Mouse (Mus musculus) lung, postnatal 25 days (tissue): ENCODE results near the gene Myl9.

Experiments used
- DNase-seq: peaks from one replicate; pipeline ENCODE4 v3.0.0; 2022; ENCODE audit warnings: low spot score

Gene Myl9

DNA sequence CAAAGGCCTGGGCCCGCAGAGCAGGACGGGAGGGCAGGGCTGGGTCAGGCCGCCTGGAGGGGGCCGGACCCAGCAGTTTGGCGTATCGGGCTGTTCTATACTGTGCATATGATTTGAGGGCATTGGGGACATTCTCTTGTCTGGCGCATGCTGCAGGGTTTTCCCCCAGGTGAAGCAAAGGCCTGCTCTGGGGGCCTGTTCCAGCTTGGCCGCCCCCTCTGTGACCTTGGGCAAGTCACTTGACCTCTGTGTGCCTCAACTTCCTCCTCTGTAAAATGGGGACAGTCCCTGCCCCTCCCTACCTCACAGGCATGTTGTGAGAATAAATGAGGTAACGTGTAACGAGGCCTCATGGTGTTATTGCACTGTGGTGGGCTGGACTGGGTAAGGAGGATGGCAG is 11.2 kb upstream of the Myl9 start:
- no peak for DNase-seq

DNA sequence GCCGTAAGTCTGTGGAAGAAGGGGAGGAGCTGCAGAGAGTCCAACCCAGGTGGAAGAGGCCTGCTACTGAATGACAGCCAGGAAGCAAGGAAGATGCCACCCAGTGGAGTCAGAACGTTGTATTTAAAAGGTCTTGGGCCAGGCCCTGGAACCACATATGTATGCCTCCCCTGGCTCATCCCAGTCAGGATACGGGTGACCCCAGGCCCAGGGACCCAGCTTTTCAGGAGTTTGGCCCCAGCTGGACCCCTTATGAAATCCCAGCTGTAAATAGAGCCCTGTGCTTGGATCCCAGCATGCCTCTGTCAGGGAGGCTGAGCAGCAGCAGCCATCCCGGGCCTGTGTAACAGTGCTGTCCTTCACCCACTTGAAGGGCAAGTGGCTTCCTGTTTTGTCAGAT is 10.5 kb upstream of the Myl9 start:
- DNase-seq, result no peak

DNA sequence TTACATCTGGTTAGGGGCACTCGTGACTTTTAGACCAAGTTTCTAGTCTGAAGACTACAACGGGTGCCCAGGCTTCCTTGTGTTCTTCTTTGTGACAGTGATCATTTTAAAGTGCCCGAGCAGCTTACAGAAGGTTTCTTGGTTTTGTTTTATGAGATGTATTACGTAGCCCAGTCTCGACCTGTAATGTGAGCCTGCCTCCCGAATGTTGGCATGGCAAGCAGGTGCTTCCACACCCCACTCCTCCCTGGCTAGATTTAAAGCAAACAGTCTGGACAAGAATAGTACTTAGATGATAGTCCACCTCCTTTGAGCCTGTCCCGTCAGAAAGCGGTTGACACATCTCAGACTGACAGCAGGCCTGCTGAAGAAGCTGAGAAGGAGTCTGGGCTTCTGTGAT is 9.6 kb upstream of the Myl9 start:
- no peak for DNase-seq

DNA sequence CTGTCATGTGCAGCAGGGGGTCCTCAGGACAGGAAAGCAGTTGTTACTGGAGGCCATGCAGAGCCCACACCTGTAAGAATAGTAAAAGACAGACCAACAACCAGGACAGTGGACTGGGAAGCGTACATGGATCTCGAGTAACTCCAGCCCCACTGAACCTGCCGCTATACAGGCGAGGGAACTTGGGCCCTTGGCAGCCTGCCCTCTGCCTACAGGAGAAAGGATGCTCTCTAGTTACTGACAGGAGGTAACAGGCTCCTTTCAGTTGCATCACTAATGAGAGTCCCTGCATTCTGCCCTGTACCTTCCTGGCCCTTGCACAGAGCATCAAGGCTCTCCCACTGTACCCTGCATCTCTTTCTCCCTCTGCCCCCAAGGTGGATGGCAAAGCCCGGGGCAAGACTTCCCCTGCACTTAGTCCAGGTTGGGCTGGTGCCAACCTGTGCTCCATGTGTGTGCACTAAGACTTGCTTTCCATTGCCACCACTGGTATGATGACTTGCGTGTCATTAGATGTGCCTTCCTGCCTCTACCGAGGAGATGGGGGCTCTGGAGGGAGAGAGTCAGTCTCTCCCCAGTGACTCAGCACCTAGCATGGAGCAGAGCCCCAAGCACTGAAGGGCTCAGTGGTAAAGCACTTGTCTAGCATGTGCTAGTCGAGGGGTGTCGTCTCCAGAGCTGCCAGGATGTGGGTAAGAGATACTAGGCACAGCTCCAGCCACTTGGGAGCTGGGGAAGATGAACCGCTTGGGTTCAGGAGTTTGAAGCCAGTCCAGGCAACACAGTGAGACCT is 8.8 kb upstream of the Myl9 start:
- no peak for DNase-seq

GRCm38 (mm10) chr2:156767108-156767507 is 8.1 kb upstream of the Myl9 start:
- DNase-seq, result no peak

DNA sequence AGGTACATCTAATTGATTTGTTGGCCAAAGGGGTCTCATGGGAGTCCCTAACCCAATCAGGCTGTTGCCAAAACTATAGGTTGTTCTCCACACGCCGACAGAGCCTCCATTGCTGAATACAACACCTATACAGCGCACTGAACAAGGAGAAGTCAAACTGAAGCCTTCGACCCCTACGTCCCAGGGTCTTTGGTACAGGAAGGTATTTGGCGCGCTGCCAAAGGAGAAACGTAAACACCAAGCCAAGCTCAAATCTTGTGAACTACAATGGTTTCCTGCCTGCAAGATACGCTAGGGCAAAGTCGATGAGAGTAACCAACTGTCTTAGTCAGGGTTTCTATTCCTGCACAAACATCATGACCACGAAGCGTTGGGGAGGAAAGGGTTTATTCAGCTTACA is 5.9 kb upstream of the Myl9 start:
- DNase-seq, result no peak

DNA sequence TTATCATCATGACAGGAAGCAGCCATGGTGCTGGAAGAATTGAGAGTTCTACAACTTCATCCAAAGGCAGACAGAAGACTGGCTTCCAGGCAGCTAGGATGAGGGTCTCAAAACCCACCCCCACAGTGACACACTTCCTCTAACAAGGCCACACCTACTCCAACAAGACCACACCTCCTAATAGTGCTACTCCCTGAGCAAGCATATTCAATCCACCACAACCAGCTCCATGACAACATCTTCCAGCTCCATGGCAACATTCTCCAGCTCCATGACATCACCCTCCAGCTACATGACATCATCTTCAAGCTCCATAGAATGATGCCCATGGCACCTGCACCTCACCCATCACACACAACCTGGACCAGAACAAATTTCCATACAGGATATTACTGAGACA is 1.8 kb upstream of the Myl9 start:
- no peak for DNase-seq

DNA sequence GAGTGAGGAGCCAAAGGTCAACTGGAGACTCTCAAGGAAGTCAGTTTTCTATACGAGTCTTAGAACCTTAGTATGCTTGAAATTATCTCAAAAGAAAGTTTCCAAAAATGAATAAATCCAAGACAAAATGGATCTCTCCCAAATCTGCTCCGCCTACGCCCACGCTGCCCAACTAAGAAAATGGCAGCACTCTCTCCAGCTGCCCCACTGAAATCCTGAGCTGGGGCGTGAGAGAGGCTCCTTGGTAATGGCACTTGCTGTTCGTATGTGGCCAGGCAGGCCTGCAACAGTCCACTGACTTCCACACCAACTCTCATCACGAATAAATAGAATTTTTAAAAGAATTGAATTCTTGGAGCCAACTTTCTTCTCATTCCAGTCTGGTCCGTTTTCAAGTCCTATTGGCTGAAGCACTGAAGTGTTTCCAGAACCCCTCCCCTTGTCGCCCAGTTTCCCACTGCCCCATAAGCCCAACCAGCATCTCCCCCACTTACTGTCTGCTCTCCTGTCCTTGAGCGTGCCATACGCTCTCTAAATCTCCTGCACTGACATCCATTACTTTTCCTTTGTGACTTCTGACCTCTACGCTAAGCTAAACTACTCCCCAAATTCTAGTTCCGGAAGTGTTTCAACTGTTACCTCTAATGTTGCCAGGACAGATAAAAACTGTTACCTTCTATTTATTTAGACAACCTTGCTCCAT is 1.0 kb upstream of the Myl9 start:
- DNase-seq, result no peak

DNA sequence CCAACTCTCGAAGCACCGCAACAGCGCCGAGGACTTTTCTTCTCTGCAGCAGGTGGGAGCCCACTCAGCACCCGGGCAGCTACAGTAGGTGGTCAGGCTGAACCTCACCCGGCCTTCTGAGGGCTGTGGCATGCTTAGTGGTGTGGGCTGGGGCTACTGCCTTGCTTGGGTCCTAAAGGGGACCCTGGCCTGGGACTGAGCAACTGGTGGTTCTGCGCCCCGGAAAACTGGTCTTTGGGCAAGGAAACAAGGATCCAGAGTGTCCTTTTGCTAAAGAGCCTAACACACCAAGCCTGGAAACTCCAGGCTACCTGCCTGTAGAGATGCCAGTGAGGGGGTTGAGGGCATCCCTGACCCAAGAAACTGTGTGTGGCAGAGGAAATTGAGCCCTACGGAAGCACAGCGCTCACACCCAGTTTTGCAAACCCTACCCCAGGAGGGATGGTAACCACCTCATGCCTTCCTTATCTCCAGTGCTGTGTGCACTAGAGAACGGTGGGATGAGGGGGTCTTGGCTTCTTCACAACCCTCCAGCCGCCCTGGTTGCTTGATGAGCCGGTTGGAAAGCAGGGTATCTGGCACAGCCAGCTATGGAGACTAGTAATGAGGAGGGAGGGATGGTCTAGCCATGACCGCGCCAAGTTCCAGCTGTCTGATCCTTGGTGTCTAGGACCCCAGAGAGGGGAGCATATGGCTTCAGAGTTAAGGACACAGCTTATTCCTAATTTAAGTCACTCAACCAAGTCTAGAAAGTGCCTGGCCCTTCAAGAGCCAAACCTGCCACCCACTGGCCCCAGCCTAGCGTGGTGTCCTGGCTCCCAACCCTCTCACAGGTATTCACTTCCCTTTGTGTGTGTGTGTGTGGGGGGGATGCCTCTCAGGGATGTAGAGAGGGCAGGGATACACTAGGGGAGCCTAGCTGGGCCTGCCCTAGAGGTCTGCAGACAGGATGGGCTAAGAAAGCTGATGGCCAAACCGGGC is 525 bp downstream of the Myl9 start:
- DNase-seq, result no peak

DNA sequence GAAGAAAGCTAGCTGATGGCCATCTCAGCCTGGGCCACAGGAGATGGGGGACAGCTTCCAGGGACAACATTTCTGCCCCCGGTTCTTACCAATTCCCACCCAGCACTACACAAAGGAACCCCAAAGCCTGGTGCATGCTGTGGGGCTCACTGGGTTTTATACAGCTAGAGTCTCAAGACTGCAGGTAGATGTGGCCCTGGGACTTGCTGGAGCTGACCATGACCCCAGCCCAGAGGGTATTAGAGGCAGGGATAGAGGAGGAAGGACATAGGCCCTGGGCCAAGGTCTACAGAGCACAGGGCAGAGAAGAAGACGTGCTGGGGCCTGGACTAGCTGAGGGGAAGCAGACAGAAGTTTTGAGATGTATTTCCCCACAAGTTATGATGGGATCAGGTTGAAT is 1.7 kb downstream of the Myl9 start:
- no peak for DNase-seq

DNA sequence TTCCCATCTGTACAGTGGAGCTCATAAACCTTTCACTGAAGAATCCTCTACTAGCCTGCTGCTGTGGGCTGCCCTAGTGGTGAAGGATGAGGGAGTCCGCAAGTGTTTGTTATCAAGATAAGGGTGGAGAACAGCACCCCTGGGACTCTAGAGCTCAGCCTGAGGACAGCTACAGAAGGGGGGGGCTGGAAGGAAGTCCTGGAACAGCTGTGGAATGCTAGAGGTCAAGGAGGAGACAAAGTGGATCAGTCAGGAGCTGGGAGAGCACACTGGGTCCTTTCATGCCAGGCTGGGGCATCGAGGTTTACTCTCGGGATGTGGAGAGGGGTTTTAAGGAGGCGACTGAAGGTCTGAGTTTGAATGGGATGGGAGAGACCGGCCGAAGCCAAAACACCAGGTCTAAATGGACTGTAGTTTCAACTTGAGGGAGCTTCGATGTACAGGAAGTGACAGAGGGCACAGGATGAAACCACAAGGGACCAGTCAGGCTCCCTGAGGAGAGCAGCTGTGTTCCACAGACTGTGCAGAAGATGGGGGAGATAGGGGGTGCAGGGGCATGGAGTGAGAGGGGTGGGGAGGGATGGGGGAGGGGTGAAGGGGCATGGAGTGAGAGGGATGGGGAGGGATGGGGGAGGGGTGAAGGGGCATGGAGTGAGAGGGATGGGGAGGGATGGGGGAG is 2.2 kb downstream of the Myl9 start:
- DNase-seq, result no peak

DNA sequence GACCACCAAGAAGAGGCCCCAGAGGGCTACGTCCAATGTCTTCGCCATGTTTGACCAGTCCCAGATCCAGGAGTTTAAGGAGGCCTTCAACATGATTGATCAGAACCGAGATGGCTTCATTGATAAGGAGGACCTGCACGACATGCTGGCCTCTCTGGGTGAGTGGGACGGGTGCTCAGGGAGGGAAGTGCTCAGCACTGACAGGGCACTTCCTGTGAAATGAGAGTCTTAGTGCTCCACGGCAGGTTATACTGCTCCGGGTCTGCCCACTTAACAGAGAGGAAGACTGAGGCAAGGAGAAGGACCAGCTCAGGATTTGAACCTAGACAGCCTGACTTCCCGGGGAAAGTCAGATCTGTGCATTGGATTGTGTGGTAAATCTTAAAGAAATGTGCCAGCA is 3.4 kb downstream of the Myl9 start:
- DNase-seq, result no peak

DNA sequence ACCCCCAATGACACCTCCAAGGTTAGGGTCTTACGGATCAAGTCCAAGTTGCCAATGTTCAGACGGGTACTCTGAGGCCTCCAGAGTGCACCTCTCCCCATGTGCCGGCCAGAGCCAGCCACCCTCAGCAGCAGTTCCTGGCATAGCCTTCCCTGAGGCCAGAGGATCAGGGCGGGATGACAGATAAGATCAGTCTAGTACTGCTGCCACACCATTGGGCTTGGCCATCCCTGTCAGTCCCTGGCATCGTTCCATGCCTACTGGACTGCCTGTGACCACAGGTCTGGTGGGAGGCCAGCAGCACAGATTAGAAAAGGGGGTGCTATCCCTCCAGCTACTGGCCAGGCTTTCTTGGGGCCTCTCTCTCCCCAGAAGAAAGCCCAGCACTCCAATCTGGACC is 3.8 kb downstream of the Myl9 start:
- no peak for DNase-seq

DNA sequence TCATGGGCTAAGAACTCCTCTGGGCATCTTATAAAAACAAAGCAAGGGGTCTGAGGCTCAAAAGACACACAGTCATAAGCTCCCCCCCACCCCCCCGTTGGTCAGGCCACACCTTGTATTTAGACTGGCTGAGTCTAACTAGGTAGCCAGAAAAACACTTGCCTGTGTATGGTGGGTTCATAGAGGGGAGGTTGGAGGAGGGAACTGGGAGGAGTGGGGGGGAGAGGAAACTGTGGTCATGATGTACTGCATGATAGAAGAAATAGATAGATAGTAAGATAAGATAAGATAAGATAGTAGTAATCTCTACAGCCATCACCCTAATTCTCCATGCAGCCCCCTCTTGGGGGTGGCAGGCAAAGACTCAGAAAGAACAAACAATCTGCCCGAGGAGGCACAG is 4.3 kb downstream of the Myl9 start:
- DNase-seq, result no peak

GRCm38 (mm10) chr2:156780129-156780528 is 4.9 kb downstream of the Myl9 start:
- DNase-seq, result no peak

DNA sequence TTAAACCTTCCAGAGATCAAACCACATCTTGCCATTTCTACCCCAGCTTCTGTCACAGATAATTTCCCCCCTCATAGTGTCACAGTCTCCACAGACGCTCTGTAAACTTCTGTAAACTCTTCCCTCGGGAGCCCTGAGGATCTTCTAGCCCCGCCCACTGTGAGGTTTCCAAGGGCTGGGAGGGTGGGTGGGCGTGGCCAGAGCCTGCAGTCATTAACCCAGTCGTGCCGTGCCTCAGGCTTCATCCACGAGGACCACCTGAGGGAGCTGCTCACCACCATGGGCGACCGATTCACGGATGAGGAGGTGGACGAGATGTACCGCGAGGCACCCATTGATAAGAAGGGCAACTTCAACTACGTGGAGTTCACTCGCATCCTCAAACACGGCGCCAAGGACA is 5.5 kb downstream of the Myl9 start:
- DNase-seq, result no peak

DNA sequence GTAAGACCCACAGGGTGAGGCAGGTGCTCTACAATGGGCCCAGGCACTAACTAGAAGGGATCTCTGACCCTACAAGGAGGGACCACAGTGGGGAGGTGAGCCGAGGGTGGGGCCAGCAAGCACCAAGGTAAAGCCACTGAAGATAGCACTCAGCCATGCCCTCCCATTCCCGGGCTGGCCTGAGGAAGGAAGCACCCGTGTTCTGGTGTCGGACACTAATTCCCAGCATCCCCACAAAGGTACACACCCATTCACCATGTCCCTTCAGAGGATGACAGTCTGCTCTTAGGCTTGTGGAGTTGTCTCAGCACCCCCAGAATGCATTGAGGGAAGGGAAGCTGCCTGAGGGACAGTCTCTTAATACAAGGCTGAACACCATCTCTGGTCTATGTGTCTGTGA is 6.1 kb downstream of the Myl9 start:
- DNase-seq, result no peak

GRCm38 (mm10) chr2:156781836-156782480 is 6.7 kb downstream of the Myl9 start:
- DNase-seq, result no peak

DNA sequence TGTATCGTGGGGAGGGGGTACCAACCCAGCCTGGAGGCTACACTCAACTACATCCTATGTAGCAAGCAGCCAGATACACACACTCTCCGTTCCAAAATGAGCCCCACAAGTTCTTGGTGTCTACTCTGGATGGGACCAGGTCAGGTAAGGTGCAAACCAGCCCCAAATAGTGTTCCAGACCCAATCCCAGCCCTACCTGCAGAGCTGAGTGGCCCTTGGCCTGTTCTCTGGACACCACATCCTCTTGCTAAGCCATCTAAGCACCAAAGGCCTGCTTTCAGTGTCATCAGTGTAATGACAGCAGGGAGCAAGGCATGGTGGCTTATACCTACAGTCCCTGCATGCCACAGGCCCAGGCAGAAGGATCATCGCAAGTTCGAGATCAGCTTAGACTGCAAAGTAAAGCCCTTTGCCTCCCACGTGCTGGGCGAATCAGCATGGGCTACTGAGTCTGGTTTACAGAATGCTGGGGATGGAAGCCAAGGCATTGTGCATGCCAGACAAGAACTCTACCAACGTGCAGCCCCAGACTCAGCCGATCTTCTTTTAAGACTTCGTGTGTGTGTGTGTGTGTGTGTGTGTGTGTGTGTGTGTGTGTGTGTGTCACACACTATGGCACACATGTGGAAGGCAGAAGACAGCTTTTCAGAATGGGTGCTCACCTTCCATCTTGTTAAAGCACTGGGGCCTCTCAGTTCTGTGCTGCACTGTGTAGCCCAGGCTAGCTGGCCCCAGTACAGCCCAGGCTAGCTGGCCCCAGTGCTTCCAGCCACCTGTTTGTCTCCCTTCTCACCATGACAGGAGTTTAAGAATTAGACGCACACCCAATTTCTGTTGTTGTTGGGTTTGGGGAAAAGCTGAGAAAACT is 7.5 kb downstream of the Myl9 start:
- DNase-seq, result no peak

GRCm38 (mm10) chr2:156783349-156783728 is 8.1 kb downstream of the Myl9 start:
- no peak for DNase-seq
